Mouse (Mus musculus): ENCODE measurements at regions not wholly inside any gene's neighbourhood (a gene's known extent, or its start where the extent isn't known, plus 50 kb on each side); places are given as distances from the start of the nearest gene placed in this dataset.

- WGBS, result 89% methylated on average over 3 of the region's 3 CpGs
- ATAC-seq (ENCODE audit: insufficient number of reproducible peaks, low FRiP score, low TSS enrichment, low read depth), result no peak
- Histone ChIP-seq H3K9me3 (ENCODE audit: control insufficient read depth, low read length) (no peaks in the 10 kb centered on the region), H3K4me2 (ENCODE audit: low read depth, severe bottlenecking) (no peak overlapping the region), H3K4me1 (ENCODE audit: control insufficient read depth, insufficient read depth, low read length) (no peaks in the 10 kb centered on the region), H3K4me3 (ENCODE audit: low read depth, low read length) (no peak overlapping the region), H3K27me3 (ENCODE audit: control insufficient read depth, insufficient read depth, low read length) (no peaks in the 10 kb centered on the region), H3K27ac (replicated peaks; ENCODE audit: low read depth, low read length) (no peak overlapping the region), H3K9ac (ENCODE audit: low read length) (no peak overlapping the region), H3K36me3 (ENCODE audit: control insufficient read depth, insufficient read depth, low read length) (no peaks in the 10 kb centered on the region)
- no peak for DNase-seq (ENCODE audit: low spot score)
Measured at GRCm38 (mm10) chr1:9434952-9435664, 1978.8 kb upstream of the A830018L16Rik start.

GRCm38 (mm10) chr1:9442937-9443336, 1971.0 kb upstream of the A830018L16Rik start:
- Histone ChIP-seq H3K9ac (ENCODE audit: low read length) (no peak overlapping the region), H3K4me3 (ENCODE audit: low read depth, low read length) (no peak overlapping the region), H3K36me3 (ENCODE audit: control insufficient read depth, insufficient read depth, low read length) (no peaks in the 10 kb centered on the region), H3K27ac (replicated peaks; ENCODE audit: low read depth, low read length) (no peak overlapping the region), H3K27me3 (ENCODE audit: control insufficient read depth, insufficient read depth, low read length) (no peaks in the 10 kb centered on the region), H3K4me1 (ENCODE audit: control insufficient read depth, insufficient read depth, low read length) (no peaks in the 10 kb centered on the region), H3K9me3 (ENCODE audit: control insufficient read depth, low read length) (no peaks in the 10 kb centered on the region), H3K4me2 (ENCODE audit: low read depth, severe bottlenecking) (no peak overlapping the region)
- DNase-seq (ENCODE audit: low spot score) (no peak), ATAC-seq (ENCODE audit: insufficient number of reproducible peaks, low FRiP score, low TSS enrichment, low read depth) (no peak)

GRCm38 (mm10) chr1:9469512-9469911, 1944.4 kb upstream of the A830018L16Rik start:
- H3K4me2 ChIP-seq (ENCODE audit: low read depth, severe bottlenecking), result no peak overlapping the region
- DNase-seq (ENCODE audit: low spot score) (peak; percentile 38), ATAC-seq (ENCODE audit: insufficient number of reproducible peaks, low FRiP score, low TSS enrichment, low read depth) (no peak)
- H3K36me3 ChIP-seq (ENCODE audit: control insufficient read depth, insufficient read depth, low read length), result no peaks in the 10 kb centered on the region
- H3K4me1 ChIP-seq (ENCODE audit: control insufficient read depth, insufficient read depth, low read length), result no peaks in the 10 kb centered on the region
- H3K4me3 ChIP-seq (ENCODE audit: low read depth, low read length), result no peak overlapping the region
- H3K27ac ChIP-seq (replicated peaks; ENCODE audit: low read depth, low read length), result no peak overlapping the region
- H3K9me3 ChIP-seq (ENCODE audit: control insufficient read depth, low read length), result no peaks in the 10 kb centered on the region
- 38% methylated on average over 9 of the region's 9 CpGs for WGBS
- no peaks in the 10 kb centered on the region for H3K27me3 ChIP-seq (ENCODE audit: control insufficient read depth, insufficient read depth, low read length)
- H3K9ac ChIP-seq (ENCODE audit: low read length), result no peak overlapping the region

GRCm38 (mm10) chr1:9470003-9470402, 1943.9 kb upstream of the A830018L16Rik start:
- no peaks in the 10 kb centered on the region for H3K9me3 ChIP-seq (ENCODE audit: control insufficient read depth, low read length)
- no peak overlapping the region for H3K27ac ChIP-seq (replicated peaks; ENCODE audit: low read depth, low read length)
- H3K36me3 ChIP-seq (ENCODE audit: control insufficient read depth, insufficient read depth, low read length), result no peaks in the 10 kb centered on the region
- no peak for DNase-seq (ENCODE audit: low spot score)
- H3K9ac ChIP-seq (ENCODE audit: low read length), result no peak overlapping the region
- no peaks in the 10 kb centered on the region for H3K4me1 ChIP-seq (ENCODE audit: control insufficient read depth, insufficient read depth, low read length)
- no peak overlapping the region for H3K4me3 ChIP-seq (ENCODE audit: low read depth, low read length)
- WGBS, result 68% methylated on average over 6 of the region's 6 CpGs
- no peak overlapping the region for H3K4me2 ChIP-seq (ENCODE audit: low read depth, severe bottlenecking)
- H3K27me3 ChIP-seq (ENCODE audit: control insufficient read depth, insufficient read depth, low read length), result no peaks in the 10 kb centered on the region
- ATAC-seq (ENCODE audit: insufficient number of reproducible peaks, low FRiP score, low TSS enrichment, low read depth), result no peak

All from limb, embryonic 11.5 days (tissue).